ENCODE assay signal across 8 mouse cellular contexts in genomic region chr3:123321612-123322011, GRCm38 (mm10). TPM values are rescaled to one million over a fixed set of nuclear protein-coding genes. Genes with fewer than 3 reads are reported as not detected.
A peak's percentile ranks its signal among the peaks of the same experiment; 100 is the strongest.
DNase-seq lines count a peak whose midpoint lies in the region; ATAC-seq lines count a peak whose summit lies in the region.

No protein-coding gene starts in this region.

- no peaks in the 10 kb centered on the region for H3K9me3 ChIP-seq in limb, embryonic 12.5 days

- no peak overlapping the region for H3K4me3 ChIP-seq in limb, embryonic 12.5 days (replicated peaks)

- no peaks in the 10 kb centered on the region for H3K4me1 ChIP-seq in limb, embryonic 12.5 days (replicated peaks)

- peak; percentile 22 for DNase-seq in layer of hippocampus, adult 11-12 months (ENCODE audit: low spot score)
- no peak for DNase-seq in layer of hippocampus, postnatal 25 days (ENCODE audit: extremely low spot score in 1 of 2, low spot score in 1 of 2)
- peak; percentile 40 for DNase-seq in adrenal gland, postnatal 25 days
- DNase-seq in gastrocnemius, postnatal 10 days = peak; percentile 13
- no peak for DNase-seq in spleen, postnatal 4 days (ENCODE audit: low spot score in 2 of 2)
- no peak for DNase-seq in ovary, postnatal 36 days (ENCODE audit: low spot score)
- DNase-seq in c-Kit-positive CD71-positive TER-119-positive erythroid progenitor cells, embryonic 14.5 days (ENCODE audit: low spot score) = no peak

- 88% methylated on average over 6 of the region's 6 CpGs for WGBS in limb, embryonic 12.5 days

- no peaks in the 10 kb centered on the region for H3K27me3 ChIP-seq in limb, embryonic 12.5 days

- peak; percentile 64; the same call in 1 of the 2 replicates for ATAC-seq in limb, embryonic 12.5 days (ENCODE audit: insufficient number of reproducible peaks, insufficient read depth, low FRiP score, low TSS enrichment, low read depth)

- no peaks in the 10 kb centered on the region for H3K36me3 ChIP-seq in limb, embryonic 12.5 days

- no peak overlapping the region for H3K4me2 ChIP-seq in limb, embryonic 12.5 days

- no peak overlapping the region for H3K27ac ChIP-seq in limb, embryonic 12.5 days

- H3K9ac ChIP-seq in limb, embryonic 12.5 days (replicated peaks) = no peak overlapping the region

RNA-seq across cellular contexts. Expression of gene Sec24d, which starts 54.4 kb away (rescaled TPM):
- 10 to 100 TPM; 20.7 to 23.4 TPM for total RNA-seq in layer of hippocampus, postnatal 25 days (2021)
- 140 and 169 TPM in 2 replicates for total RNA-seq in adrenal gland, postnatal 25 days (2021)
- total RNA-seq in gastrocnemius, postnatal 10 days (2021) = 10 to 100 TPM; 32.2 to 41.4 TPM
- 41.8 and 51.1 TPM in 2 replicates for polyA plus RNA-seq in limb, embryonic 12.5 days (2016; fragmentation: Nextera tagmentation; extraction: Ambion mirVana)

Comparison
In these comparisons a context has a peak if more than half of its experiments do, and no peak if none do; other contexts are left out.
1. DNase-seq: peak in layer of hippocampus, adult 11-12 months (single experiment), adrenal gland, postnatal 25 days (single experiment) and gastrocnemius, postnatal 10 days (single experiment); none in layer of hippocampus, postnatal 25 days (0 of 2), spleen, postnatal 4 days (0 of 2), ovary, postnatal 36 days (single experiment) and c-Kit-positive CD71-positive TER-119-positive erythroid progenitor cells, embryonic 14.5 days (single experiment).